Mouse (Mus musculus) brain, embryonic 14.5 days (tissue): Measurements from ENCODE around the gene Eme2. TPM values are rescaled to one million over a fixed set of nuclear protein-coding genes. Genes with fewer than 3 reads are reported as not detected.

Source experiments
- DNase-seq: peaks from one replicate; pipeline ENCODE4 v3.0.0-alpha.2; 2011; ENCODE audit warnings: low read depth
- CTCF ChIP-seq: fragments of 200-500 bp; IDR thresholded peaks from 2 replicates; pipeline ENCODE4 v1.5.1; 2012; ENCODE audit warnings: inconsistent platforms, mild to moderate bottlenecking, moderate library complexity, borderline replicate concordance; ENCODE audit not compliant: insufficient read depth, insufficient read length; ENCODE audit errors: extremely low read depth
- POLR2A ChIP-seq: fragments of 200-500 bp; IDR thresholded peaks from 2 replicates; pipeline ENCODE4 v1.6.1; 2012; ENCODE audit warnings: mild to moderate bottlenecking, inconsistent platforms, borderline replicate concordance; ENCODE audit not compliant: poor library complexity, insufficient read depth, insufficient read length, severe bottlenecking; ENCODE audit errors: extremely low read depth
- polyA plus RNA-seq: library from polyadenylated mRNA; depleted of rRNA; stranded (reverse); fragments of >200 nt; gene quantifications from 2 replicates; pipeline ENCODE4 v1.2.3, GENCODE M21; 2012

Eme2 gene
- polyA plus RNA-seq, 1 experiment = 41.0 TPM

DNA sequence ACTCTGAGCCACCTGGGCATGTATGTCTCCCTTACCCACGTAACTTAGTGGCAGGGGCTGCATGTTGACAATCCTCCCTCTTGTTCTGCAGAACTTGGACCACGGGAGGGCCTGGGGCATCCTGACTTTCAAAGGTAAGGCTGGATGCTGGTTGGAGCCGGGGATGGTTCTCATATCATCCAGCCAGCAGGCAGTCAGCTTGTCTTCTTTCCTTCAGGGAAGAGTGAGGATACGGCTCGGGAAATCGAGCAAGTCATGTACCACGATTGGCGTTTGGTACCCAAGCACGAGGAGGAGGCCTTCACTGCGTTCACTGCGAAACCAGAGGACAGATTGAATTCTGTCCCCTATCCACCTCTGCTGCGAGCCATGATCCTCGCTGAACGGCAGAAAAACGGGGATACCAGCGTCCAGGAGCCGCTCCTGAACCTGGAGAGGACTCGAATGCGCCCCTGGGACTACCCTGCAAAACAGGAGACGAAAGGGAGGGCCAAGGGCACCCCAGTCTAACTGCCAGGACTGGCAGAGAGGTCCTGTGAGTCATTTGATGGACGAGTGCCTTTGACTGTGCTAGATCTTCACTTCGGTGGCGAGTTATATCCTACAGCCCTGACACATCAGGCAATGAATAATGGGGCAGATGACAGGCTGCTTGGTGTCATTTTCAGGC is 819 bp upstream of the Eme2 start:
- no peak for DNase-seq
- TF ChIP-seq POLR2A = no peak
- TF ChIP-seq CTCF = no peak

DNA sequence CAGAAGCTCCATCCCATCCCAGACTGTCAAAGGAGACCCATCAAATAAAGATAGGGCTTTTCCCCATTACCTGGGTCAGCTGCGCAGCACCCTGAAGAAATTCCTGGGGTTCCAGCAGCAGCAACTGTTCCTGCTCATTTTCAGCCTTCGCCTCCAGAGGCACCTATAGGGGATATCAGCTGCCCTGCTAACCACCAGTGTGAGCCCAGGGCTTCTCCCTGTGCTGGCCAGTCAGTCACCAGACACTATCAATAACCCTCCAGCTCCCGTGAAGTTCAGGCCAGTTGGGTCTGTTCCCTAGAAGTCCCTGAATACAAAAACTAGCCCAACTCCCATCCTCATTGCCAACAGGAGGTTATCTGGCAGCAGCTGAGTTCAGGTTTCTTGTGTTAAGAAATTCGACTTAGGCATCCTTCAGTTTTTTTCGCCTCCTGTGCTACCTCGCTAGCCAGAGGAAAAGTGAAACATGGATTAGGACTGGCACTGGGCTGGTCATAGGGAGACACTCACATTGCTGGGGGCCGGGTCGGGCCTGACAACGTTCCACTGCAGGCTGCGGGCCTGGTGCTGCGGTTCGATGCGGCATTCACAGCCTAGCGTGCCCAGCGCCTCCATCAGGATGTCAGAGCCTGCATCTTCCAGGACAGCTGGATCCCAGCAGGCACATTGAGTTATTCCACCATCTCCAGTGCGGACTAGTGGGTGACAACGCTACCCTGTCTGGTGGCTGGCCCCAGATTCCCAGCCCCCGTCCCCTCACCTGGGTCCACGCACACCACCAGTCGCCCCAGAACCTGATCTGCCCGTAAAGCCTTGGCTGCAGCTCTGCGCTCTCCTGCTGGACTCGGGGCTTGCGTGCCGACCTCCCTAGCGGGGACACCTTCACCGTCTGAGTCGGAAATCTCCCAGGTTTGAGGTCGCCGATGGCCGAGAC is 559 bp downstream of the Eme2 start:
- TF ChIP-seq CTCF (no peak), POLR2A (no peak)
- DNase-seq = no peak

DNA sequence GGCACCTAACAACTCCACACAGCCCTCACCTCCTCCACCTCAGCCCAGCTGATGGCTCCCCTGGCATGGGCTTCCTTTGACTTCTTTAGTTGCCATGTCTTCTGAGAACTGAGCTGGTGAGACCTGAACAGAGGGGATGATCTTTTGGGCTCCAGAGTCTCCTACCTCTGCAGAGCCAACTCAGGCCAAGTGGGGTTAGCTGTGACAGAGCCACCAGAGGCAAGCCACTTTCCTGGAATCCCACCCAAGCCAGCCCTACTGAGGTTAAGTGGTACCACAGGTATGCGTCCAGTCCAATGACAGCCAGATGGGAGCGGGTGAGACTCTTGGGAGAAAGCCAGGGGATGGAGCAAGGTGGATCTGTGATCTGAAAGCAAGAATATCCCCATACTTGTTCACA is 1.6 kb downstream of the Eme2 start:
- DNase-seq = no peak
- TF ChIP-seq CTCF (no peak), POLR2A (no peak)

DNA sequence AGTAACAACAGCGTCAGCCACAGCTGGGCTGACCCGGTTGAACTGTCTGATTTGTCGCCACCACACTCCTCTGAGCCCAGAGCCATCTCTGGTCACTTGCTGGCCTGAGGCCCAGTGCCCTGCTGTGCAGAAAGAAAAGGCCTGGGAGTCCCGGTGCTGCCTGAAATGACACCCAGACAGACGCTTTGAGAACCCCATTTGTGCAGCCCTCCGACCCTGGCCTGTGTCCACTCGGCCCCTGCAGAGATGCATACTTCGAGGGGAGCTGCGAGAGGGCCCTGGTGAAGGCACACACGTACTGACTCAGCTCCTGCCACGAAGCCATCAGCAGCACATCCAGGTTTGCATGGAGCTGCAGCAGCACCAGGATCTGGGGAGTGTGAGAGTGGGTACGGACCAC is 2.1 kb downstream of the Eme2 start:
- no peak for DNase-seq
- no peak for TF ChIP-seq CTCF
- no peak for TF ChIP-seq POLR2A

DNA sequence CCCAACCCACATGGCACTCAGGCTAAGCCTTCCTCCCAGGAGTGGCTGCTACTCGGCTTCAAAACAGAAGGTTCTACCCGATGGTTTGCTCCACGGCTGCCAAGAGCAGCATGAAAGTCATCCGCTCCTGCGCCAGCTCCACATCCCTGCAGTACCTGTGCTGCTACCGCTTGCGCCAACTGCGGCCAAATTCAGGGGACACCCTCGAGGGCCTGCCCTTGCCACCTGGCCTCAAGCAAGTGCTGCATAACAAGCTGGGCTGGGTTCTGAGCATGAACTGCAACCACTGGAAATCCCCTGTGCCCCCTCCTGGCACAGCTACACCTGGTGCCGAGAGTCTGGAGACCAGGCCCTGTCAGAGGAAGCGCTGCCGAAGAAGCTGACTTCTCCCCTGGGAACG is 3.6 kb downstream of the Eme2 start:
- TF ChIP-seq CTCF (no peak), POLR2A (no peak)

DNA sequence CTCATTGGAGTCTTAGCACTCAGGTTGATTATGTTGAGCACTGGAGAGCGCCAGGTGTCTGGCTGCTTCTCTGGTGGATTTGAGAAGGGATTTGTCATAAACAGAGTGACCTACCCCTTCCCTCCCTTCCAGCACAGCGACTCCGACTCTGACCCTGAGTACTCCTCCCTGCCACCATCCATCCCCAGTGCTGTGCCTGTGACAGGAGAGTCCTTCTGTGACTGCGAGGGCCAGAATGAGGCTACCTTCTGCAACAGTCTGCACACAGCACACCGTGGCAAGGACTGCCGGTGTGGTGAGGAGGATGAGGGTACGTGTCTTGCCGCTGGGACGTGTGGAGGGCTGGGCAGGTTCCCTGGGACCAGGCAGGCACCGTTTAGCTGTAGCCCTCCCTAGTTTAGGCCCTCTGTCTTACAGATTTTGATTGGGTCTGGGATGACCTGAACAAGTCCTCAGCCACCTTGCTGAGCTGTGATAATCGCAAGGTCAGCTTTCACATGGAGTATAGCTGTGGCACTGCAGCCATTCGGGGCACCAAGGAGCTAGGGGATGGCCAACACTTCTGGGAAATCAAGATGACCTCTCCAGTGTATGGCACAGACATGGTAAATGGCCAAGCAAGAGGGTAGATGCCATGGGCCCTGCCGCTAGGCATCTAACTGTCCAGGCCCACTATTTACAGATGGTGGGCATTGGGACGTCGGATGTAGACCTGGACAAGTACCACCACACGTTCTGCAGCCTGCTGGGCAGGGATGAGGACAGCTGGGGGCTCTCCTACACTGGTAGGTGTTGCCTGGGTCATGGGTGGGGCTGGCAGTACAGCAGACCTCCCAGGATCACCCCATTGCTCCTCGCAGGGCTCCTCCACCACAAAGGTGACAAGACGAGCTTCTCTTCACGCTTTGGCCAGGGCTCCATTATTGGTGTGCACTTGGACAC is 4.5 kb downstream of the Eme2 start:
- TF ChIP-seq POLR2A = no peak
- no peak for TF ChIP-seq CTCF
- no peak for DNase-seq

More for the DNA sequence above, 3.6 kb downstream of the Eme2 start:
- no peak for DNase-seq

DNA sequence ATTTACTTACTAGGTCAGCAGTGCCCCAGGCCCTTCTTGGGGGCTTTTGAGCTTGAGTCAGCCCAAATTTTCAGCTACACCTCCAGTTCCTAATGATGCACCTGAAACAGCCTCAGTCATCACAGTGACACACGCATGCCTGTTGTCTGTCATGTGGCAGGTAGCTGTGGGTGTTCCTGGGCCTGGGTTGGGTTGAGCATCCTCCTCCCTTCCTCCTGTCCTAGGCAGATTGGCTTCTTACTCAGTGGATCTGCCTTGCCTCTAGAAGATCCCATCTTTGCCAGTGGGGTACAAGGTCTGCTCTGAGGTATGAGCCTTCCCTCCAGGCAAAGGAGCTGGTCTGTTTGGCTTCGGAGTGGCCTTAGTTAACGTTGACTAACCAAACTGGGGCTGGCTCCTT is 6.0 kb downstream of the Eme2 start:
- DNase-seq = no peak
- TF ChIP-seq CTCF = no peak
- no peak for TF ChIP-seq POLR2A

DNA sequence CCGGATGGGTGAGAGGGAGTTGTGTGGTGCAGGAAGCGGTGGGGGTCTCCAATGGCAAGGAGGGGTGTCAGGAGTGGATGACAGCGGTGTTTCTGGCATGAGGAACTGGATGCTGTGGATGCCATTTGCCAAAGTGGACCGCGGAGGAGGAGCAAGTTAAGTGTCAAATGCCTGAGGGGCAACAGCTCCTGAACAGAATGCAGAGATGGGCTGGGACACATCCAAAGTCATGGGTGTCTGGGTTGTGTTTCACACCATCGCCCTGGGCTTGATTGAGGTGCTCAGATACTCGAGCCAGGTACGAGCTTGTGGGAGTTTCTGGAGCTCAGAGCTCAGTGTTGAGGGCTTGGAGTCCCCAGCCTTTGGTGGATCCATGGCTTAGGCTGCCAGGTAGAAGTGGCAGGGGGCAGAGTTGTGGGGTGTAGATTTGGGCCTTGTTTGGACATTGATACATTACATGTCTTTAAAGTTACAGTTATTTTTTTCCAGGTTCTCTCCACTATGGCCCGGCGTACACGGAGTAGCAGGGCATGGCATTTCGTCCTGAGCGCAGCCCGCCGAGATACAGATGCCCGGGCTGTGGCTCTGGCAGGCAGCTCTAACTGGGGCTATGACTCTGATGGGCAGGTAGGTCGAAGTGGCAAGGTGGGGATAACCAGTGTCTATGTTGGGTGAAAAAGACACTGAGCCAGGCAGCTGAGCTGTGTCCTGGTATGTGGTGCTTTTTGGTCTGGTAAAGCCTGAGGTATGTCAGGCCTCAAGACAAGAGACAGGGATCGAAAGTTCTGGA is 7.4 kb downstream of the Eme2 start:
- DNase-seq = no peak
- no peak for TF ChIP-seq POLR2A
- TF ChIP-seq CTCF = no peak

DNA sequence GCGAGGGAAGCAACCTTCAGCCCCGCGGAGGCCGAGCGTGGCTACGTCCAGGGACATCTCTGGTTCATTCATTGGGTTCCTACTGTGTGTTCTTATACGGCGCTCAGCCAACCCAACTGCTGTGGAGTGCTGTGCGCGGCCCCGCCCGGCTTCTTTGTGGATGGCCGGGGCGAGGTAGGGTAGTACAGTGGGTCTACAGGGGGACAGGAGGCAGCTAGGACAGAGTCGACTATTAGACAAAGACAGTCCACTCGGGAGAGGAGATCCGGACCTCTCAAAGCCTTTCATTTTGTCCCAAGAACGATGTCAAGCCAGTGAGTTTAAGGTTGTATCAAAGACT is 8.0 kb downstream of the Eme2 start:
- no peak for DNase-seq
- no peak for TF ChIP-seq POLR2A
- no peak for TF ChIP-seq CTCF

DNA sequence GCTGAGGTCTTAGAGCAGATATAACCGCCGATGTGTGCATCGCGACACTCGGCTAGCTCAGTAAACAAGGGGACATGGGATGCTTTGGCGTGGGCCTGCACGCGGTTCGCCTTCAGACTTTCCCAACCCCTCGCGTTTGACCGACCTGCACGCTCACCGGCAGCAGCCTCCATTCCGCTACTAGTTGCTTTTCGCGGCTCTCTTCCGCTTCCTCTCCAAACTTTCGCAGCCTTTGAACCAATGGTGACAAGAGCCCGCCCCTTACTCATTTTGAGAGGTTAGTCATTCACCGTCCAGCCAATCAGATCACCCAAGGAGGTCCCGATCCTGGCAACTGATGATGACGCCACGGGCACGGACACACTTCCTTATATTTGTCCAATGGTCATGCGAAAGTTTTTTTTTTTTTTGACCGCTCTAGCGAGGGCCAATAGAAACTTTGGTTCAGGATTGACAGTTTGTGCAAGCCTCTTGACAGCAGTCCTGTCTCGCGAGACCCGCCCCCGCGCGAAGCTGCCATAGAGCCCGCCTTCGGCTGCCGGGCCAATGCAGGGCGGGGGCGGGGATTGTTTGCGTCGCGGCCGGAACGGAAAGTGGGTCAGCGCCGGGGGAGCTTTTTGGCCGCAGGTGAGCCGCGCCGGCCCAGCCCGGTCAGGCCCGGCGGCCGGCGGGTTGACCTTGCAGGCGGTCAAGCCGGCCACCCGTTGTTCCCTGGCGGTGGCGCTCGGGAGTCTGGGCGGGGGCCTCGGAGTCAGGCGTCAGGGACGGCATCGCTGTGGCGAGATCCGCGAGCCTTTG is 8.6 kb downstream of the Eme2 start, which contains the start of the genes Nubp2 and Spsb3:
Gene Nubp2 (minus strand): TSS at position 216 of the 798 bp plus-strand sequence.
Gene Spsb3 (plus strand): TSS at position 510 of the 798 bp plus-strand sequence.
- peak; percentile 66 for TF ChIP-seq POLR2A
- TF ChIP-seq CTCF = no peak
- DNase-seq = peak; percentile 100
